Mouse (Mus musculus) megakaryocyte, embryonic 14.5 days (primary cell): ENCODE data around the gene Spint4.

ENCODE experiments used
- FLI1 ChIP-seq: IDR thresholded peaks from 2 replicates; pipeline ENCODE4 v1.6.1; 2012; ENCODE audit warnings: low read length, inconsistent platforms, mixed read lengths
- GATA1 ChIP-seq: IDR thresholded peaks from 3 replicates; pipeline ENCODE4 v1.6.1; 2012; ENCODE audit warnings: mixed read lengths, low read length, inconsistent platforms, borderline replicate concordance

GRCm38 (mm10) chr2:164670261-164670660 lies 28.0 kb upstream of the Spint4 start:
- no peak for TF ChIP-seq GATA1
- TF ChIP-seq FLI1, result no peak
